Mouse (Mus musculus) lung, postnatal 0 days (tissue): ENCODE data around the gene Ric8b. TPM values are rescaled to one million over a fixed set of nuclear protein-coding genes. Genes with fewer than 3 reads are reported as not detected.
A peak's percentile ranks its signal among the peaks of the same experiment; 100 is the strongest.

ENCODE experiments used
- ATAC-seq: fragments of 200-750 bp; cut with Nextera tagmentation; 2 replicates; pipeline ENCODE4 v1.8.0; 2017; ENCODE audit warnings: moderate library complexity
- DNase-seq: peaks from one replicate; pipeline ENCODE4 v3.0.0-alpha.2; 2016; ENCODE audit warnings: low spot score
- H3K27ac ChIP-seq: fragments of 300-500 bp; sonication (generic); 2 replicates; pipeline ENCODE4 v1.5.1; 2014; ENCODE audit warnings: antibody characterized with exemption, mild to moderate bottlenecking, low read length, mixed read lengths
- H3K27me3 ChIP-seq: fragments of 300-500 bp; sonication (generic); replicated peaks from 2 replicates; pipeline ENCODE4 v1.6.1; 2014; ENCODE audit warnings: low read length, mixed read lengths; ENCODE audit not compliant: insufficient read depth
- H3K36me3 ChIP-seq: fragments of 300-500 bp; sonication (generic); 2 replicates; pipeline ENCODE4 v1.6.1; 2014; ENCODE audit warnings: low read length, mixed read lengths; ENCODE audit not compliant: insufficient read depth
- H3K4me1 ChIP-seq: fragments of 300-500 bp; sonication (generic); 2 replicates; pipeline ENCODE4 v1.6.1; 2014; ENCODE audit warnings: antibody characterized with exemption, low read depth, low read length, mixed read lengths; ENCODE audit not compliant: insufficient read depth
- H3K4me2 ChIP-seq: fragments of 300-500 bp; sonication (generic); replicated peaks from 2 replicates; pipeline ENCODE4 v1.6.1; 2014; ENCODE audit warnings: low read depth, mild to moderate bottlenecking, low read length, moderate library complexity, mixed read lengths
- H3K4me3 ChIP-seq: fragments of 300-500 bp; sonication (generic); 2 replicates; pipeline ENCODE4 v1.5.1; 2014; ENCODE audit warnings: low read depth, low read length
- H3K9ac ChIP-seq: fragments of 300-500 bp; sonication (generic); replicated peaks from 2 replicates; pipeline ENCODE4 v1.6.1; 2014; ENCODE audit warnings: low read depth, mild to moderate bottlenecking
- H3K9me3 ChIP-seq: fragments of 300-500 bp; sonication (generic); 2 replicates; pipeline ENCODE4 v1.6.1; 2016; ENCODE audit warnings: low read length, mixed read lengths
- CTCF ChIP-seq: IDR thresholded peaks from 2 replicates; pipeline ENCODE4 v1.5.1; 2016; ENCODE audit warnings: antibody characterized with exemption, mild to moderate bottlenecking
- EP300 ChIP-seq: IDR thresholded peaks from 2 replicates; pipeline ENCODE4 v1.6.1; 2016; ENCODE audit warnings: antibody characterized with exemption, mild to moderate bottlenecking, control low read depth
- WGBS: fragments of 180-500 bp; shearing (Covaris S2); extraction: QIAGEN DNeasy Blood & Tissue Kit; methylation state at CpG from one replicate; pipeline ENCODE4 v1.1.7; 2014; 5-methylcytosine and 5-hydroxymethylcytosine counted together
- polyA plus RNA-seq: library from polyadenylated mRNA; unstranded; fragments of >200 nt; fragmentation: Nextera tagmentation; extraction: Ambion mirVana; gene quantifications from 2 replicates; pipeline ENCODE4 v1.2.1, GENCODE M21; 2015

Ric8b gene
- polyA plus RNA-seq, 1 experiment from 2014 or later, result 9.6 TPM

DNA sequence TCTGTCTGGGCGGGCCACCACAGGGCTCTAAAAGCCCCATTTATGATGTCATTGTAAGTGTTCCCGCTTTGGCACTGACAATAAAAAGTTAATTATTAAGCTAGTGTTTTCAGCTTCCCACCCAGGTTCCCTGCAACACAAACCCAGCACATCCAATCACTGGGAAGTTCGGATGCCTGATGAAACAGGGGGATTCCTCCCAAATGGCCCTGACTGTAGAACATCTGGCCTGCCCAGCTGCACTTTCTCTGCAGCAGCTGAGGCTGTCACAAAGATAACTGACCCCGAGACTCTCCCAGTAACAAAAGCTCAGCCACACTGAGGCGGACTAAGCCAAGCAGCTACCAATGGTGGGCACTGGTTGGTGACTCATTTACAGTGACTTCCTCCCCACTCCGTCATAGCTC, 31.2 kb upstream of the Ric8b start:
- Histone ChIP-seq H3K27me3 (no peaks in the 10 kb centered on the region), H3K9ac (no peak overlapping the region), H3K36me3 (no peaks in the 10 kb centered on the region), H3K4me3 (no peak overlapping the region), H3K4me2 (peak overlapping the region; percentile 3; the same call in 1 of the 2 replicates), H3K4me1 (peaks cover 5% of the 10 kb centered on the region; the same call in 1 of the 2 replicates), H3K9me3 (no peaks in the 10 kb centered on the region), H3K27ac (no peak overlapping the region)
- DNase-seq (peak; percentile 81), ATAC-seq (peak; percentile 93)
- TF ChIP-seq EP300 (peak; percentile 55; the same call in 1 of the 2 replicates), CTCF (0 out of 2 replicates have a peak, but pooled peaks have one; percentile 2)
- 14% methylated on average over 6 of the region's 6 CpGs for WGBS

GRCm38 (mm10) chr10:84886785-84887184, 30.6 kb upstream of the Ric8b start:
- peak overlapping the region; percentile 3; the same call in 1 of the 2 replicates for H3K4me2 ChIP-seq
- H3K27ac ChIP-seq, result no peak overlapping the region
- ATAC-seq, result 0 out of 2 replicates have a peak, but pooled peaks have one; percentile 1

DNA sequence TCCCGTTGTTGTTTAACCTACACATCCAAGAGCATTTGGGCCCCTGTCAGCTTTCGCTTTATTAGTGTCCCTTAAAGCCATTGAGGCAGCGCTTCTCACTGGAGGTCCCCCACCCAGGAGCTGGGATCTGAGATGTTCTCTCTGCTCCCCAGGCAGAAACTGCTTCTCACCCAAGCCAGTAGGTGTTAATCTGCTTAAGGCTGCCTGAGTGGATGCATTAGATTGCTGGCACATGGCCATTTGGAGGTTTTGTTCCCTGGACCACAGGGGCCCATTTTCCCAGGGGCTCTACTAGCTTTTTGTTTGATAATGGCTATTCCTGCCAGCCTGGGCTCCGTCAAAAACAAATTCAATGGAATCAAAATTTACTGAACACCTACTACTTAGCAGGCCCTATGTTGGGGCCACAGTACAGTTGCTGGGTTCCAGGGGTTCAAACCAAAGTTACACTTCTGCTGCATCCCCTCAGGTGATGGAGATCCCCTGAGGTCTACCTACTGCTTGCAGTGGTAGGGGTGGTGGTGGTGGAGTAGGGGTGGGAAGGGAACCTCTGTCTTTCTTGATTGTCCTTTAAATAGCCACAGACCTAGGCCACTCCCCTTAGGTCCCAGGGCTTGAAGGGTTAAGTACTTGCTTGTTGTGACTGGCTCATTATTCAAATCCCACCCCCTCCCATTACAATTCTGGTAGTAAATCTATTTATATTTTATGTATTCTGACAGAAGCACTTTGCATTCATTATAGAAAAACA, 28.1 kb upstream of the Ric8b start:
- no peak for DNase-seq
- no peak for ATAC-seq
- WGBS, result 61% methylated on average over 4 of the region's 4 CpGs

More at GRCm38 (mm10) chr10:84886785-84887184, 30.6 kb upstream of the Ric8b start:
- Histone ChIP-seq H3K36me3 (no peaks in the 10 kb centered on the region), H3K4me1 (peaks cover 5% of the 10 kb centered on the region; the same call in 1 of the 2 replicates), H3K9ac (no peak overlapping the region), H3K27me3 (no peaks in the 10 kb centered on the region), H3K9me3 (no peaks in the 10 kb centered on the region), H3K4me3 (no peak overlapping the region)
- no peak for DNase-seq
- TF ChIP-seq CTCF, result no peak
- TF ChIP-seq EP300, result no peak
- 35% methylated on average over 8 of the region's 8 CpGs for WGBS

DNA sequence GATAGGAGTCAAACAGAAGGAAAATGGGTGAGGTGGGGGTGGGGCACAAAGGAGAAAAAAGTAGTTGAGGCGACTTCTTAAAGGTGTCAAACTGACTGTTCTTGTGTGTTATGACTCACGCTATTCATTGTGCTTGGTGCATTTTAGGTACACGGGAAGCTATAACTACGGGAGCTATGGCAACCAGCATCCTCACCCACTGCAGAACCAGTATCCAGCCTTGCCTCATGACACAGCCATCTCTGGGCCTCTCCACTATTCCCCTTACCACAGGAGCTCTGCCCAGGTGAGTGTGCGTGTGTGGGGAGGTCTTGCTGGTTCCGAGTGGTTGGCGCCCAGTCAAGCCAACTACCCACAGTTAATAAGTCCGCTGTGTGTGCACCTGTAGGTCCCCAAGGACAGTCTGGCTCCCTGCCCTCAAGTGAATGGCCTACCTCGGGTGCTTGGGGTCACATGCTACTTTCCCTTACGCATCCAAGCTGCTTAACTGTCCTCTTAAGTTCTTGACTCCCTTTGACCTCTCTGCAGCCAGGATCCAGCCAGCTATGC, 21.5 kb upstream of the Ric8b start:
- Histone ChIP-seq H3K9me3 (no peaks in the 10 kb centered on the region), H3K27ac (no peak overlapping the region), H3K27me3 (no peaks in the 10 kb centered on the region), H3K36me3 (no peaks in the 10 kb centered on the region), H3K4me1 (no peaks in the 10 kb centered on the region), H3K9ac (no peak overlapping the region), H3K4me3 (no peak overlapping the region), H3K4me2 (no peak overlapping the region)
- ATAC-seq, result no peak
- DNase-seq, result no peak
- no peak for TF ChIP-seq EP300
- no peak for TF ChIP-seq CTCF
- 88% methylated on average over 10 of the region's 10 CpGs for WGBS

More for the DNA sequence above, 28.1 kb upstream of the Ric8b start:
- no peak overlapping the region for H3K4me3 ChIP-seq
- TF ChIP-seq CTCF, result no peak
- no peak overlapping the region for H3K9ac ChIP-seq
- peaks cover 5% of the 10 kb centered on the region; the same call in 1 of the 2 replicates for H3K4me1 ChIP-seq
- no peaks in the 10 kb centered on the region for H3K9me3 ChIP-seq
- no peaks in the 10 kb centered on the region for H3K27me3 ChIP-seq
- H3K27ac ChIP-seq, result no peak overlapping the region
- no peaks in the 10 kb centered on the region for H3K36me3 ChIP-seq
- no peak overlapping the region for H3K4me2 ChIP-seq

DNA sequence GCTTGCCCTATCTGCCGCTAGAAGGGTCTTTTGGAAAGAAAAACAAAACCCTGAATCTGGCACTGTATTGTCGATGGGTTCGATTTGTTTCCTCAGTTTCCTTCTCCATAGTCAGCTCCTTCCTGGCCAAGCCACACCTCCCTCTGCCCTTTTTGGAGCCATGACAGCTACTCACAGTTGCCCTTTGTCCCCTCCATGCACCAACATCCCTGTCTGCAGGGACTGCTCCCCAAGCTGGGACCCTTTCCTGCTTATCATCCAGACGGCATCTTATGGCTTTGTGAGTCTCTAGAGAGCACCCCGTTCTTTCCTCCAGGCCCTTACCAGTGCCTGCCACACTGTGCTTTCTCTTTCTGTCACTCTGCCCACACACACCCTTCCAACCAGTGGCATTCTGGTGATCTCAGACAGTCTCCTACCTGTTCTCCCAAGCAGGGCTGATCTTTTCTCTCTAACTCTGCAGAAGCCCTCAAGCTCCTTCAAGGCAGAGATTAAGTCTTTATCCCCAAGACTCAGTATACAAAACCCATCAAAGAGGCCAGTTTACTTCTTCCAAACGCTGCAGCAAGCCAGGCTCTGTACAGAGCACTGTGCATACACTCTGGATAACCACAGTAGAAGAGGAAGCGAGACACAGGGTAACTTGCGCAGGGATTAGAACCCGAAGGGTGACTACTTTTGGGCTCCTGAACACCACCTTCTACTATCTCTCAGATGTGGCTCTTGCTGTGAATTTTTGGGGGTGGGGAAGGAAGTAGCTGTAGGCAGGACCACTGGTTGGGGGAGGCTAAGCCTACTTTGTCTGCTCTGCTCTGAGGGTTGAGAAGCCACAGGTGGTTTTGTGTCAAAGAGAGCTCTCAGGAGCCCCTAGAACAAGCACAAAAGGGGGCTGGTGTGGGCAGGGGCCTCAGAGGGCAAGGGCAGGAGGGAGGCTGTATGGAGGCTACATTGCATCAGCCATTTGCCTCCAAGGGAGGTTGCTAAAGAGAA, 20.2 kb upstream of the Ric8b start:
- Histone ChIP-seq H3K27me3 (no peaks in the 10 kb centered on the region), H3K9me3 (no peaks in the 10 kb centered on the region), H3K36me3 (no peaks in the 10 kb centered on the region), H3K4me1 (no peaks in the 10 kb centered on the region), H3K27ac (no peak overlapping the region), H3K9ac (no peak overlapping the region), H3K4me2 (no peak overlapping the region), H3K4me3 (no peak overlapping the region)
- WGBS, result 64% methylated on average over 9 of the region's 9 CpGs
- TF ChIP-seq EP300 (no peak), CTCF (no peak)
- no peak for ATAC-seq
- DNase-seq, result no peak
